Mouse (Mus musculus) neutrophil, adult 5-6 weeks (primary cell): ENCODE results near the gene Gsta2. TPM values are rescaled to one million over a fixed set of nuclear protein-coding genes. Genes with fewer than 3 reads are reported as not detected.

ENCODE experiments used
- ATAC-seq: fragments of 151-379, 151-347 bp; 2 replicates; pipeline ENCODE4 v1.8.0; 2017; ENCODE audit warnings: mild to moderate bottlenecking, moderate TSS enrichment; ENCODE audit not compliant: insufficient number of reproducible peaks, poor library complexity, low FRiP score, severe bottlenecking; ENCODE audit errors: extremely low read depth
- total RNA-seq: library from RNA; stranded (forward); fragments of 200-1000 nt; gene quantifications from 2 replicates; pipeline ENCODE4 v1.2.3, GENCODE M21; 2017

Gene Gsta2
- 2.5 TPM in 1 of 2 replicates, not detected in the other for total RNA-seq

DNA sequence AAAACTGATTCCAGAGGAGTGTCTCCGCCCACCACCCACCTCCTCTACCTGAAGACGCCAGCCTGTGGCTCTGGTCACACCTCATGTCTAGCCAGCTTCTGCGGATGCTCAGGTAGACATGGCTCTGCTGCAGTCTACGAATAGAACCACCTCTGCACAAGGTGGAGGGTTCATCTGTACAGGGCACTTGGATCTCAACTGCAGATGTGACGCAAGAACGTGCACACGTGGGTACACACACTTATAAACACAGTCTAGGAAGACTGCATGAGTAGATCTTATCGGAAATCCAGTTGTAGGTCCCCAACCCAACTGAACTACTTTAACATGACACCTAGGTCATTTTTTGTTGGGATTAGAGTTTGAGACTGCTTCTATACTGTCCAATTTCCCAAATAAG lies at the start of gene Gsta2:
Gene Gsta2, minus strand, starts transcription at position 178 of the 400 bp plus-strand sequence.
- no peak for ATAC-seq

DNA sequence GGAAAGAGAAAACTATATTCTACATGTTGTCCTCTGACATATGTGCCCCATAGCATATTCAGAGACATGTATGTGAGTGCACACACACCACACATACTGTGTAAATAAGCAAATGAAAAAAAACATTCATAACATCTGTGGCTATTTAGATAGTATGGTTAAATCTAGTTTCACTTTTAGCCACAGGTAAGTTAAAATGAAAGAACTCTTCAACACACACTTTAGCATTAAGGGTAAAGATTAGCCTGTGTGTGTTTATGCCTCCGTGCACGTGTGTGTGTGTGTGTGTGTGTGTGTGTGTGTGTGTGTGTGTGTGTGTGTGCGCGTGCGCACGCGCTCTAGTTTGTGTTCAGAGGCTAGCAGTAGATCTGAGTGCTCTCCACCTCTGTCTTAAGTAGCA lies 46.0 kb upstream of the Gsta2 start:
- ATAC-seq = no peak

DNA sequence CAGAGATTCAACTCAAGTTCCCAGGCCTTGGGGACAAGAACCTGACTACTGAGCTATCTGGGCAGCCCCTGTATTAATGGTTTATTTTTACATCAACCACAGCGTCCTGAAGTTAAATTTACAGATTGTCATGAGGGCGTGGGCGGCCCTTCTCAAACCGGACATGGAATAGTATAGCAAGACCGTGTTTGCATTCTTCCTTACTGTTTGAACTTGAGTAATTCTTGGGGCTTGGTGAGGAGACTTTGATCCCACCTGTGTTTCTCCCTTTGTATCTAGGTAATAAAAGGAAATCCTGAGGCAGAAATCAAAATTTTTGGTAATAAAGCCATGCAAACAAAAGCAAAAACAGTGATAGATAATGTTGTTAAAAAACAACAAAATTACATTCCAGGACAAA lies 45.0 kb upstream of the Gsta2 start:
- no peak for ATAC-seq

DNA sequence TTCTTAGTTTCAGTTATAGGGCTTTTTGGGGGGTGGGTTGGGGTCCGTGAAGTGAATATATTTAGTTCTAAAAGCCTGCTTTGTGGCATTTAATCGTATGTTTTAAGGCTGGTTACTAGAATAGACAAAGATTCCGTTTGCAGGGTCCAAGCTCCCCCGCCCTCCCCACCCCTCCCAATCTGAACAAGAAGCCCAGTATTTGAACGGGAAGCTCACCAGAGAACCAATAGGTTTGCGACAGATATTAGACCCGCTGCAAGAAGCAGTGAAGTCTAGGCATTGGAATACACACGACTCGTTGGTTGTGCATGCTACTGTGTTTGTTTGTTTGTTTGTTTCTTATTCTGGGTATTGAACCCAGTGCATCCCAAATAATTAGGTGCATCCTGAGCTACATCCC lies 40.9 kb upstream of the Gsta2 start:
- ATAC-seq = no peak

GRCm38 (mm10) chr9:78395630-78396351 lies 40.2 kb upstream of the Gsta2 start, which contains the start of gene Ddx43:
TSS of gene Ddx43 (plus strand) at chr9:78395777.
- ATAC-seq = 0 out of 2 replicates have a peak, but pooled peaks have one; percentile 3

- no peak for ATAC-seq
Observed at GRCm38 (mm10) chr9:78395244-78395629, 39.6 kb upstream of the Gsta2 start.

DNA sequence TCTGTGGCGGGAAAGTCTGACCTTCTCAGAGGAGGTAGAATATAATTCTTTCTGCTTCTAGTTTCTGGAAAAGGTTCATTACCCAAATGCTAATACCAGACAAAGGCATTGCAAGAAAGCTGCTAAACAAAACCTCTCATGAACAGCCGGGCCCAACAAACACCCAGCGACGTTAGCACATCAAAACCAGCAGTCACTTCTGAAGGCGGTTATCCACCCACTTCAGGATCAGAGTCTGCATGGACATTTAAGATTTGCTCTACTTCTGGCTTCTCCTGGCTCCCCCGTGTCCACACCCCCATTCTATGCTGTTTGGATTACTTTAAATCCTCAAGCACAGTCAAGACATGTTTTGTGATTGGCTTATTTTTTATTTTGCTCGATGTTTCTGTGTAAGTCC lies 39.0 kb upstream of the Gsta2 start:
- no peak for ATAC-seq

DNA sequence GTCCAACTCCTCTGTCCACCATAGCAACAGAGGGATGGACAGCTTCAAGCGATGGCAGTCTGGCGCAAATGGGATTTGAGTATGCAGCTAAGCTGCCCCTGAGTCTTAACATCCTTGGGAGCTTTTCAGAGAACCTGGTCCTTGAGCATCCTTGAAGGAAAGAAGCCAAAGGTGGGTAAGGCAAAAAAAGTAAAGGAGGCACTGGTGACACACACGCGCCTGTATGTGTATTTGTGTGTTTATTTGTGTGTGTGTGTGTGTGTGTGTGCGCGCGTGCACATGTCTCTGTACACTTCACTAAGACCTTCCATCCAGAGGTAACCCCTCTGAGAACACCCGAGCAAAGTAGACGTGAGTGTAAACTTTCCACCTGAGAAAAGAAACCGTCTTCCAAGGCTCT lies 38.2 kb upstream of the Gsta2 start:
- no peak for ATAC-seq

DNA sequence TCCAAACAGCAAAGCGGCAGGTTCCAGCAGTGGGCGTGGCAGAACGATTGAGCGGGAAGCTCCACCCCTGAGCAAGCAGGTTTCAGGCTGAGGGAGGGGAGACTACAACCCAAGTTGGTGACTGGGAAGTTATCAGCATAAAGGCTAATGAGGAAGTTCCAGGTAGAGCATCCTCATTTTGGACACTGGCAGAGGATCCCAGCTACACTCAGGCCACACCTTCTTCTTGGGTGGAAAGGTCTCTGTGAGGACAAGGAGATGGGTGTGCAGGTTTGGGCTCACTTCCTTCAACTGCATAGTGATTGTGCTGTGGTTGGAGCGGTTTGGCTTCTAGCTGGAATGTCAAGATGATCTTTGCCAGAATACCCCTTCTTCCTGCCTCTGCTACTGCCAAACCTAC lies 34.4 kb upstream of the Gsta2 start:
- no peak for ATAC-seq

DNA sequence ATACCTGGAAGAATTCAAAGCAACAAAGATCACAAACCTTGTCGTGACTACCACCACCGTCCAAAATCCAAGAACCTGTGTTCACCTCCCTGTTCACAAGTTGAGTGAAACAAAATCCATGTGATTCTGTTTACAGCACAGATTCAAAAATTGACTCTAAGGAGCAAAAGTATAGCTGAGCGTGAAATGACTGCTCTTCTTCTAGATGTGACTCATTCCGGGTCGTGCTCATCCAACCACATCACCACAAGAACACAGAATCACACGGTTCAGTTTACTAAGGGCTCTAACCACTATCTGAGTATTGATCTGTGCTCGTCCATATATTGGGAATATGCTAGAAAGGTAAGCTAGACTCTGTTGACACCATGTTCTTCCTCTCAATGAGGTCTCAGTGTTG lies 31.4 kb upstream of the Gsta2 start:
- no peak for ATAC-seq

DNA sequence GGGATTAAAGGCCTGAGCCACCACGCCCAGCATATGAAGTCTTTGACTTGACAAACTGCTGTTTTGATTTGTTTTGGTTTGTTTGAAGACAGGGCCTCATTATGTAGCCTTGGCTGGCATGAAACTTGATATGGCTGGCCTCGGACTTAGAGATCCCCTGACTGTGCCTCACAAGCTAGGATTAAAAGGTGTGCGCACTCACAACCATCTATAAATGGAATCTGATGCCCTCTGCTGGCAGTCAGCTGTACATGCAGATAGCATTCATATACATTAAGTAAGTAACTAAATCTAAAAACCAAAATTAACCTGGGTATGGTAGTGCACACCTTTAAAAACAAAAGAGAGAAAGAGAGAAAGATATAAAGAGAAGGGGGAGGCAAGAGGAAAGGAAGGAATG lies 30.3 kb upstream of the Gsta2 start:
- ATAC-seq = no peak

GRCm38 (mm10) chr9:78378113-78378785 lies 22.7 kb upstream of the Gsta2 start, which contains the start of gene Ooep:
TSS of gene Ooep (minus strand) at chr9:78378725.
- no peak for ATAC-seq

- no peak for ATAC-seq
Observed at GRCm38 (mm10) chr9:78377546-78377945, 22.0 kb upstream of the Gsta2 start.

- ATAC-seq = no peak
Observed at GRCm38 (mm10) chr9:78375486-78375885, 19.9 kb upstream of the Gsta2 start.

GRCm38 (mm10) chr9:78374885-78375389 lies 19.3 kb upstream of the Gsta2 start:
- ATAC-seq = no peak

DNA sequence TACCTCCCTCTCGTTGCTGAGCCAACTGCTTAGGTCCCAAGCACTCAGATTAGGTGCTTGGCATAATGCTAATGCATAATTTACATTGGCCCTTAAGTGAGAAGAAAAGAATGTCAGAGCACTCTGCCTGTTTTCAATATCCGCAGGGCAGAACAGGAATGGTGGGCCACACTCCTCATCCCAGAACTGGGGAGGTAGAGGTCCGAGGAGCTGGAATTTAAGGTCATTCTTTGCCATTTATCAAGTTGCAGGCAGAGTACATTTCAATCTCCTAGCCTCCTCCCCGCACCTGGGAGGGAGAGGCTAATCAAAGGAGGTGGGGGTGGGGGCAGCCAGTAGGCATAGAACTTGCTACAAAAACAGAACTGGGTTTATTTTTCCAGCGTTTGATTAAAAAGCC lies 18.8 kb upstream of the Gsta2 start:
- ATAC-seq = no peak

- no peak for ATAC-seq
Observed at GRCm38 (mm10) chr9:78372827-78373504, 17.4 kb upstream of the Gsta2 start.

DNA sequence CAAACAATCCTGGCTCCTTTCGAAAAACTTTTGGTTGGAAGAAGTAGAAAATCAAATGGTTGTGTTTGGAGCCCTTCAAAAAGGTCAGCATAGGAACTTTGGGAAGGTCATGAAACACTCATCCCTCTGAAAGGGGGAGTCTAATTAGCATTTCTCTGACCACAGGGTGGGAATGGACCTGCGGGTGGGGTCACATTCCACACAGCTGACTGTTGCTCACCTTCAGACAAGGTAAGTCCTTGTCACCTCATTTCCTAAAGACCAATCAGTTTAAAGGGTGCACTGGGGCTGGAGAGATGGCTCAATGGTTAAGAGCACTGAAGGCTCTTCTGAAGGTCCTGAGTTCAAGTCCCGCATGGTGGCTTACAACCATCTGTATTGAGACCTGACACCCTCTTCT lies 15.9 kb upstream of the Gsta2 start:
- no peak for ATAC-seq

GRCm38 (mm10) chr9:78369786-78370185 lies 14.2 kb upstream of the Gsta2 start:
- no peak for ATAC-seq

- no peak for ATAC-seq
Observed at GRCm38 (mm10) chr9:78369349-78369748, 13.8 kb upstream of the Gsta2 start.
